Mouse (Mus musculus): ENCODE measurements around the gene Pdlim4. TPM values are rescaled to one million over a fixed set of nuclear protein-coding genes. Genes with fewer than 3 reads are reported as not detected.

Gene Pdlim4
- 48.6 and 53.6 TPM in 2 replicates for polyA plus RNA-seq (2016; fragmentation: Nextera tagmentation; extraction: Ambion mirVana)

DNA sequence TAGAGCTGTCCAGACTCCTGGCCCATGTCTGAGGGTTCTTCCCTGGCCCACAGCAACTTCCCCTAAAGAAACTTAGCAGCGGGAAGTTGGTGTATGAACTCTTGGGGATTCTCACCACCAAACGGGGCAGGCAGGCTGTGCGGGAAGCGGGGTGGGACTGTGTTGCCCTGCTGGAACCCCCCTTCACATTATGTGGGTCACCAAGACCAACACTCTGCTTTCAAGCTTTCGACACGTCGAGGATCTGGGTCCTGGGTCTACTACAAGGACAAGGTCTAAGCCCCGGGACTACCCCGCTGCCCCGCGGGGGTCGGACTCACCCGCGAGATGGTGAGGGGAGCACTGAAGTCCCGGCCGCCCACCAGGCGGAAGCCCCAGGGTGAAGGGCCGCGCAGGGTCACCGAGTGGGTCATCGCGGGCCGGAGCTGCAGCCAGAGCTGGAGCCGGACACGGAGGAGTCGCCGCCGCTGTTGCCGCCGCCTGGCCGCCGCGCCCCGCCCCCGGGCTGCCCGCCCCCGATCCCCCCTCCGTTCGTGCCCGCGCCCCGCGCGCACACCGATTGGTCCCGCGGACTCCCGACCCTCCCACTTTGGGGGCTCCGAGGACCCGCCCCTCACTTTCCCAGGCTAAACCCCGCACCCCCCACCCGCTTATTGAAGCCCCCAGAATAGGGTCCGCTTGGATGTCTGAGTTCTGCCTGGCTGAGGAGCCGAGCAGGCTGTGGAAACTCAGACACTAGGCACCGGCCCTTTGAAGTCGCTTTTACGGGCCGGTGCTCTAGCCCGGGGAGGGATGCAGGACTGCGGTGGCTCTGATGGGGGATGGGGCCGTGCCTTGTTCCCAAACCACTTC, at the start of gene Pdlim4:
Pdlim4 (minus strand) TSS at position 495 of the 852 bp plus-strand sequence.
- H3K9ac ChIP-seq, result peak within 1 kb of the TSS; percentile 80
- WGBS, result 2% methylated on average over 57 of the region's 61 CpGs
- no peaks in the 10 kb centered on the region for H3K9me3 ChIP-seq (replicated peaks)
- H3K4me2 ChIP-seq (replicated peaks), result peak within 1 kb of the TSS; percentile 88
- H3K27me3 ChIP-seq, result 0 out of 2 replicates have a peak, but pooled peaks cover 11% of the 10 kb centered on the region
- 0 out of 2 replicates have a peak within 1 kb of the TSS, but pooled peaks have one; percentile 40 for H3K27ac ChIP-seq
- H3K36me3 ChIP-seq, result no peaks in the 10 kb centered on the region
- H3K4me3 ChIP-seq, result peak within 1 kb of the TSS; percentile 60
- ATAC-seq (ENCODE audit: low FRiP score), result peak; percentile 55
- H3K4me1 ChIP-seq, result peaks cover 29% of the 10 kb centered on the region

DNA sequence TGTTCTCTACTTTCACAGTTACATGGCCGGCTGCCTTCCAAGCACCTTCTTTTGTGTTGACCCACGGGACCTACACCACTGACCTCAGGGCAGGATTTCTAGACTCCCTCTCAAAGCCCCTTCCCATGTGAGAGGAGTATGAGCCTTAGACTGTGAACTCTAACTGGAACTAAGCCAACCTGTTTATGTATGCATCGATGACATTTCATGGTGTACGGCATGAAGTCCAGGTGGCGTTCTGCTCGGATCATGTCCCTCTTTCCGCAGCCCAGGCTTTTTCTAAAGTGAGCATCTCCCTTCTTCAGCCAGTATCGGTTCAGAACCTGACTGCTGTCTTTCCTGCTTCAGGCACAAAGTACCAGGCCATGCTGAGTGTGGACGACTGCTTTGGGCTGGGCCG, 48.3 kb upstream of the Pdlim4 start:
- no peak for ATAC-seq (ENCODE audit: low FRiP score)
- no peak overlapping the region for H3K4me2 ChIP-seq (replicated peaks)
- H3K9ac ChIP-seq, result no peak overlapping the region
- no peaks in the 10 kb centered on the region for H3K27me3 ChIP-seq
- no peak overlapping the region for H3K27ac ChIP-seq
- WGBS, result 84% methylated on average over 10 of the region's 10 CpGs
- H3K9me3 ChIP-seq (replicated peaks), result no peaks in the 10 kb centered on the region
- H3K4me3 ChIP-seq, result no peak overlapping the region
- H3K36me3 ChIP-seq, result peaks cover 6% of the 10 kb centered on the region; the same call in 1 of the 2 replicates
- H3K4me1 ChIP-seq, result peaks cover 29% of the 10 kb centered on the region

DNA sequence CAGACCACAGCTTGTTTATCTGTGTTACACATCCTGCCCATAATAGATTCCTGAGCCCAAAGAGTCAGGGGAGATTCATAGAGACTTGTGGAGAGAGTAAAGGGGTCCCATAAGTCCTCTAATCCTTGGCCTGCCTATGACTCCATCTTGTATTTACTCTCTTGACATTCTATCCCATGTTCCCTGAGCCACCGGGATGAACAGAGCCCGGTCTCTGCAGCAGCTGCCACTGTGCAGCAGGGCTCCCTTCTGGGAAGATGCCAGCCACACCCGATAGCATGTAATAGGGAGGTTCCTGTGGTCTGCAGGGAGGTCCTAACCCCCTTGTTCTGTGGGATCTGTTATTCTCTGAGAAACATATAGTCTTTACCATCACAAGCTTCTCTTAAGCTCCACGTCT, 47.6 kb upstream of the Pdlim4 start:
- no peak overlapping the region for H3K27ac ChIP-seq
- H3K4me2 ChIP-seq (replicated peaks), result no peak overlapping the region
- no peak for ATAC-seq (ENCODE audit: low FRiP score)
- H3K9me3 ChIP-seq (replicated peaks), result no peaks in the 10 kb centered on the region
- 84% methylated on average over 4 of the region's 4 CpGs for WGBS
- H3K4me1 ChIP-seq, result peaks cover 31% of the 10 kb centered on the region
- no peak overlapping the region for H3K4me3 ChIP-seq
- peaks cover 6% of the 10 kb centered on the region; the same call in 1 of the 2 replicates for H3K36me3 ChIP-seq
- no peaks in the 10 kb centered on the region for H3K27me3 ChIP-seq
- H3K9ac ChIP-seq, result no peak overlapping the region

DNA sequence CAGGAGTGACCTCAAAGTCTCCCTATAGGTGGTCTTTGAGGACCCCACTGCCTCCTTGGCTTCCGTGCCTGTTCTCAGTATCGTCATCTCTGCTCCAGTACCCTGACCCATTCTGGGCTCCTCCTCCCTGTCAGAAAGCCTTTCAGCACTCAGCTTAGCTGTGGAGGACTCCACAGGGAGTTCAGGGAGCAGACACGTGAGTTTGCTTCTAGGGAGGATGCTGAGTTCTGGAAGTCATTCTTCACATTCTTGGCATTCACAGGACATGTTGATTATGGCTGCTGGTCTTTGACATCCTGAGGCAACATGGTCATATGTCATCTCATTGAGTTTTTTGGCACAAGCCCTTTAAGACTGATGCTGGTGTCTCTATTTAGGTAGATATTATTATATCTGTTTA, 47.1 kb upstream of the Pdlim4 start:
- WGBS, result 36% methylated on average over 3 of the region's 3 CpGs
- H3K27me3 ChIP-seq, result no peaks in the 10 kb centered on the region
- H3K4me3 ChIP-seq, result no peak overlapping the region
- no peaks in the 10 kb centered on the region for H3K9me3 ChIP-seq (replicated peaks)
- no peak overlapping the region for H3K4me2 ChIP-seq (replicated peaks)
- no peak overlapping the region for H3K9ac ChIP-seq
- H3K4me1 ChIP-seq, result peaks cover 31% of the 10 kb centered on the region
- H3K36me3 ChIP-seq, result peaks cover 6% of the 10 kb centered on the region; the same call in 1 of the 2 replicates
- H3K27ac ChIP-seq, result no peak overlapping the region
- ATAC-seq (ENCODE audit: low FRiP score), result no peak

DNA sequence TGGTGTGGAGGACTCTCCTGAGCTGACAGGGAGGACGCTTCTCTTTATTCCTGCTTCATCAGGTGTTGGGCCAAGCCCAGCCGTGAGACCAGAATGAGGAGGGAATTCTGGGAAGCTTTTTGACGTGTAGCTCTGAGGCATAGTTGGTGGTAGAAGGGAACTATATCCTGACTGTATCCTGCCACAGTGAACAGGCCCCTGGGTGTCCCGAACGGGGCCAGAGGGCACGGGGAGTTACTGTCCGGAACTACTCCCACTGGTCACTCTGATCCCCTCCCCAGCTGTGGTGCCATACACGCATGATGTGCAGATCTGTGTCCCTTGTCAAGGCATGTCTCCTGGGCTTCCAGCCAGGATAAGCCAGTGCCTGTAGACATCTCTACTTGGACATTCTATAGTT, 46.5 kb upstream of the Pdlim4 start:
- no peak overlapping the region for H3K9ac ChIP-seq
- 85% methylated on average over 8 of the region's 8 CpGs for WGBS
- H3K4me3 ChIP-seq, result no peak overlapping the region
- no peaks in the 10 kb centered on the region for H3K27me3 ChIP-seq
- 0 out of 2 replicates have a peak overlapping the region, but pooled peaks have one; percentile 2 for H3K4me2 ChIP-seq (replicated peaks)
- no peaks in the 10 kb centered on the region for H3K9me3 ChIP-seq (replicated peaks)
- no peak overlapping the region for H3K27ac ChIP-seq
- H3K36me3 ChIP-seq, result peaks cover 6% of the 10 kb centered on the region; the same call in 1 of the 2 replicates
- ATAC-seq (ENCODE audit: low FRiP score), result no peak
- H3K4me1 ChIP-seq, result peaks cover 31% of the 10 kb centered on the region

DNA sequence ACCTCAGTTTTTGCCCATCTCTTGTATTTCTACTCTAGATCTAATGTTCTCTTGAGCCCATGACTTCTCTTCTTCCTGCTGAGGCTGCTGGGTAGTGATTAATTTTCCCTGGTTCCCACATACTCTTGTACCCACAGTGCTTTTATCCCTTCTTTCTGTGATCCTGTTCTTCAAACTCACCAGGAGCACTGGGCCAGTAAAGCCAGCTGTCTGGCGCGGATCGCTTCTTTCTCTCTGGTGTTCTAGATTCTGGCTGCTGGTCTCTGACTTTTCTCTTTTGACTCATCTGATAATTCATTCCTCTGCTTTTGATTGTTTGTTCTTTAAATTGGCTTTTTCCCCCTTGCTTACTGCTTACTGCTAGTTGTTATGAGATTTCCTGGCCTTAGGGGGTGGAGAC, 45.9 kb upstream of the Pdlim4 start:
- H3K4me1 ChIP-seq, result peaks cover 31% of the 10 kb centered on the region
- no peak overlapping the region for H3K9ac ChIP-seq
- WGBS, result 95% methylated on average over 3 of the region's 3 CpGs
- no peaks in the 10 kb centered on the region for H3K27me3 ChIP-seq
- H3K27ac ChIP-seq, result no peak overlapping the region
- no peaks in the 10 kb centered on the region for H3K9me3 ChIP-seq (replicated peaks)
- ATAC-seq (ENCODE audit: low FRiP score), result no peak
- H3K4me3 ChIP-seq, result no peak overlapping the region
- 0 out of 2 replicates have a peak, but pooled peaks cover 6% of the 10 kb centered on the region for H3K36me3 ChIP-seq
- no peak overlapping the region for H3K4me2 ChIP-seq (replicated peaks)

DNA sequence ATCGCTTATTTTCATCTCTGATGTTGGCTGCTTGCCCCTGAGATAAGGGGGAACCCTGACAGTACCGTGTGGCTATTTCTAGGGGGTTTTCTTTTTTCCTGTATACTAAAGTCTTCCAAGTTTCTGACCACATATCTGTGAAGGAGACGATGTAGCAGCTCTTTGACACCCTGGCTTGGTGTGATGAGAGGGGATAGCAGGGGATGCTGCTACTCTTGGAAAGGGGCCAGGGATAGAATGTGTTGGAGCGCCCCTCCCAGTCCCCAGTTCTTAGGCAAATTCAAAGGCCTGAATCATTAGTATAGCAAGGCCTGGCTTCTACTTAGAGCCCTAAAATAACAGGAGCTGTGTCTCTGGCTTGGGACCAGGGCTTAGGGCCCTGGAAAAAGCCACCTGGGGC, 44.5 kb upstream of the Pdlim4 start:
- peak overlapping the region; percentile 3; the same call in 1 of the 2 replicates for H3K9ac ChIP-seq
- peak overlapping the region; percentile 87 for H3K27ac ChIP-seq
- H3K9me3 ChIP-seq (replicated peaks), result no peaks in the 10 kb centered on the region
- H3K27me3 ChIP-seq, result no peaks in the 10 kb centered on the region
- ATAC-seq (ENCODE audit: low FRiP score), result peak; percentile 44
- peak overlapping the region; percentile 0; the same call in 1 of the 2 replicates for H3K4me3 ChIP-seq
- 42% methylated on average over 4 of the region's 4 CpGs for WGBS
- peaks cover 31% of the 10 kb centered on the region for H3K4me1 ChIP-seq
- 0 out of 2 replicates have a peak, but pooled peaks cover 2% of the 10 kb centered on the region for H3K36me3 ChIP-seq
- H3K4me2 ChIP-seq (replicated peaks), result peak overlapping the region; percentile 26

DNA sequence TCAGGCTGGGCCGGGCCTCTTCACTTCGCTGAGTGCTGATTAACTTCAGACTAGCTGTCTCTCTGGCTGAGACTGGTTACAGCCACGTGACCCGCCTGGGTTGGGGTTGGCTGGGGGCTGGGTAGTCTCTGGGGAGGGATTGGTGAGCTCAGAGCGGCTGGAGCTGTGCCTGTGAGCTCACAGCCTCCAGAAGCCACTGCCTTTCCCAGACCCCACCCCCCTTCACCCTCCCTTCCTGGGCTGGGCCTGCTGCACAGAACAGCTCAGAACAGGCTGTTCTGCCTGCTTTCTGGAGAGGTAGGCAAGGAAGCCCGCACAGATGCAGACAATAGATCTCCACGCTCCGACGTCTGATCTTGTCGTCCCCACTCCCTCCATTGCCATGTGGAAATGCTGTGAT, 44.1 kb upstream of the Pdlim4 start:
- ATAC-seq (ENCODE audit: low FRiP score), result peak; percentile 99
- Histone ChIP-seq H3K27ac (peak overlapping the region; percentile 87), H3K4me1 (peaks cover 31% of the 10 kb centered on the region), H3K36me3 (no peaks in the 10 kb centered on the region), H3K9ac (0 out of 2 replicates have a peak overlapping the region, but pooled peaks have one; percentile 20), H3K27me3 (no peaks in the 10 kb centered on the region), H3K4me2 (replicated peaks) (peak overlapping the region; percentile 26), H3K9me3 (replicated peaks) (no peaks in the 10 kb centered on the region), H3K4me3 (peak overlapping the region; percentile 0; the same call in 1 of the 2 replicates)
- 3% methylated on average over 10 of the region's 10 CpGs for WGBS

DNA sequence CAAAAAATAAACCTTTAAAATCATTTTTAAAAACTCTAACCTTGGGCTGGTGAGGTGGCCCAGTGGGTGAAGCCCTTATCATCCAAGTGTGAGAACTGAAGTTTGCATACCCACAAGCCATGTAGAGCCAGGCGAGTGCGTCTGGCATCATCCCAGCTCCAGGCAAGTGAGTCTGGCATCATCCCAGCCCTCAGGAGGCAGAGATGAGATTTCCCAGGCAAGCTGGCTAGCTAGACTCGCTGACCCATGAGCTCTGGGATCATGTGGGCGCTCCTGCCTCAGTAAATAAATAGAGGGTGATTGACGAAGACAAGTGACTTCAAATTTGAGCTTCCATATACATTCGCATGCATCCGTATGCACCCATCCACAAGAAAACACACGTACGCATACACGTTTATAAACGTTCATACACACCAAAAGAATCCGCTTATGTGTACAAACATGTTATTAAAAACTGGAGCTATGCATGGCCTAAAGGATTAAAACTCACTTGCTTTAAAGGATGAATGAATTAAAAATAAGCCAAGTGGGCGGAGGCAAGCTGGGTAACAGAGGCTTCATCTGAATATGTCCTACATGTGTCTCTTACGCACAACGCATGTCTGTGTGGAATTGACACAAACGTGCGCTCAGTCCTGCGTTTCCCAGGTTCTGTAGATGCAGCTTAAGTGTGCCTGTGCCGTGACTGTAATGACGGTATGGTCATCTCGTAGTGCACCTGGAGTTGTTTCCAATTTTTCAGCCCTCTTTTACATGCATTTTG, 43.3 kb upstream of the Pdlim4 start:
- Histone ChIP-seq H3K36me3 (no peaks in the 10 kb centered on the region), H3K9ac (peak overlapping the region; percentile 20; the same call in 1 of the 2 replicates), H3K4me3 (no peak overlapping the region), H3K27ac (peak overlapping the region; percentile 87), H3K9me3 (replicated peaks) (no peaks in the 10 kb centered on the region), H3K4me1 (peaks cover 31% of the 10 kb centered on the region), H3K27me3 (no peaks in the 10 kb centered on the region), H3K4me2 (replicated peaks) (peak overlapping the region; percentile 26; the same call in 1 of the 2 replicates)
- no peak; the same call in 1 of the 2 replicates for ATAC-seq (ENCODE audit: low FRiP score)
- WGBS, result 72% methylated on average over 21 of the region's 21 CpGs

DNA sequence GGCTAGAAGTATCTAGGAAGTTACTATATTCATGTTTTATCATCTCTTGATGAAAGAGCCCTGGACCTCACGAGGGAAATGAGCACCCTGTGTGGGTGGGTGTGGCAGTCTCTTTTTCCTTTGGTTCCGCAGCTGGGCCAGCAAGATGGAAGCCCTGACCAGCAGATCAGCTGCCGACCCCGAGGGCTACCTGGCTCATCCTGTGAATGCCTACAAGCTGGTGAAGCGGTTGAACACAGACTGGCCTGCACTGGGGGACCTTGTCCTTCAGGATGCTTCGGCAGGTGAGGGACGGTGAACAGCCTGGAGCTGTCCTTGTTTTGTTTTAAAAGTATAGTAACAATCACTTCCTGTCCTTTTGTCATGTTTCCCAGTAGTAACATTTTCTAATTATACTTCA, 42.5 kb upstream of the Pdlim4 start:
- no peaks in the 10 kb centered on the region for H3K36me3 ChIP-seq
- WGBS, result 85% methylated on average over 7 of the region's 7 CpGs
- H3K27ac ChIP-seq, result no peak overlapping the region
- H3K9me3 ChIP-seq (replicated peaks), result no peaks in the 10 kb centered on the region
- H3K9ac ChIP-seq, result no peak overlapping the region
- H3K4me1 ChIP-seq, result peaks cover 31% of the 10 kb centered on the region
- H3K4me2 ChIP-seq (replicated peaks), result no peak overlapping the region
- no peaks in the 10 kb centered on the region for H3K27me3 ChIP-seq
- ATAC-seq (ENCODE audit: low FRiP score), result no peak
- no peak overlapping the region for H3K4me3 ChIP-seq

DNA sequence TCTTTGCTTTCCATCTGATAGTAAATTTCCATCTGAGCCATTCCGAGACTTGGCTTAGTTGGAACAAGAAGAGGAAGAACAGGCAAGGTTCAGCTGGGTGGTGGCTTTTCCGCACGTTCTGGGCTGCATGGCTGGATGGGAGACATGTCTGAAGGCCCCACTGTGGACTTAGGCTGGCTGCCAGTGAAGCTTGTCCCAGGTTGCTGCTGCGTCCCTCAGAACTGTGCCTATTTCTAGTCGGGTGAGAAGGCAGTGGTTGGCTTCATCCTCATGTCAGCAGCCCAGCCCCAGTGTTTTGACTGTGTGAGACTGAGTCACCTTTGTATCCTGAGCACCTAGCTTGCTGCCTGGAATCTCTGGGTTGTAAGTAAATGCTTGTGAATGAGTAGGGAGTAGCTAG, 40.1 kb upstream of the Pdlim4 start:
- peaks cover 23% of the 10 kb centered on the region for H3K4me1 ChIP-seq
- H3K27ac ChIP-seq, result no peak overlapping the region
- no peak overlapping the region for H3K4me3 ChIP-seq
- no peak overlapping the region for H3K9ac ChIP-seq
- H3K36me3 ChIP-seq, result no peaks in the 10 kb centered on the region
- H3K9me3 ChIP-seq (replicated peaks), result no peaks in the 10 kb centered on the region
- no peak overlapping the region for H3K4me2 ChIP-seq (replicated peaks)
- H3K27me3 ChIP-seq, result no peaks in the 10 kb centered on the region
- no peak for ATAC-seq (ENCODE audit: low FRiP score)
- 81% methylated on average over 5 of the region's 5 CpGs for WGBS

DNA sequence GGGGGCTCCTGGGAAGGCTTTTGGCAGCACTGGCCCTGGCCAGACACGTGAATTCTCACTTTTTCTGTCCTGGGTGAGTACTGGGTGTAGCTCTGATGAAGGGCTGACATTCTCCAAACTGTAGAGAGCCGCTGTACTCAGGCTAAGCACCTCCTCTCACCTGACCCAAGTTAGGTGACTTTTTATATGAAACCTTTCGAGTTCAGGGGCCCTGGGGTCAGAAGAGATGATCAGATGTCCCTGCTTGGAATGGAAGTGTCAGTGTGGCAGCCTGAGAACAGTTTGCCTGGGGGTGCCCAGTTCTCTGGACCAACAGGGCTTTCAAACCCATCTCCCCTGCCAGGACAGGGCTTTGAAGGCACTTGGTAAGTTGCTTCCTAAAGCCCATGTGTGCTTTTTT, 39.3 kb upstream of the Pdlim4 start:
- H3K27ac ChIP-seq, result no peak overlapping the region
- peaks cover 15% of the 10 kb centered on the region for H3K4me1 ChIP-seq
- WGBS, result 70% methylated on average over 3 of the region's 3 CpGs
- no peak for ATAC-seq (ENCODE audit: low FRiP score)
- H3K9me3 ChIP-seq (replicated peaks), result no peaks in the 10 kb centered on the region
- no peaks in the 10 kb centered on the region for H3K36me3 ChIP-seq
- no peak overlapping the region for H3K4me3 ChIP-seq
- H3K4me2 ChIP-seq (replicated peaks), result no peak overlapping the region
- H3K9ac ChIP-seq, result no peak overlapping the region
- no peaks in the 10 kb centered on the region for H3K27me3 ChIP-seq

Measured in hindbrain, embryonic 12.5 days (tissue).